Mouse (Mus musculus) Muller cell, postnatal 12 days (primary cell): ENCODE results near the gene Kcnh1.

Source experiments
- DNase-seq: peaks from one replicate; pipeline ENCODE4 v3.0.0-alpha.2; 2015; ENCODE audit errors: inconsistent ontology term

Kcnh1 gene

DNA sequence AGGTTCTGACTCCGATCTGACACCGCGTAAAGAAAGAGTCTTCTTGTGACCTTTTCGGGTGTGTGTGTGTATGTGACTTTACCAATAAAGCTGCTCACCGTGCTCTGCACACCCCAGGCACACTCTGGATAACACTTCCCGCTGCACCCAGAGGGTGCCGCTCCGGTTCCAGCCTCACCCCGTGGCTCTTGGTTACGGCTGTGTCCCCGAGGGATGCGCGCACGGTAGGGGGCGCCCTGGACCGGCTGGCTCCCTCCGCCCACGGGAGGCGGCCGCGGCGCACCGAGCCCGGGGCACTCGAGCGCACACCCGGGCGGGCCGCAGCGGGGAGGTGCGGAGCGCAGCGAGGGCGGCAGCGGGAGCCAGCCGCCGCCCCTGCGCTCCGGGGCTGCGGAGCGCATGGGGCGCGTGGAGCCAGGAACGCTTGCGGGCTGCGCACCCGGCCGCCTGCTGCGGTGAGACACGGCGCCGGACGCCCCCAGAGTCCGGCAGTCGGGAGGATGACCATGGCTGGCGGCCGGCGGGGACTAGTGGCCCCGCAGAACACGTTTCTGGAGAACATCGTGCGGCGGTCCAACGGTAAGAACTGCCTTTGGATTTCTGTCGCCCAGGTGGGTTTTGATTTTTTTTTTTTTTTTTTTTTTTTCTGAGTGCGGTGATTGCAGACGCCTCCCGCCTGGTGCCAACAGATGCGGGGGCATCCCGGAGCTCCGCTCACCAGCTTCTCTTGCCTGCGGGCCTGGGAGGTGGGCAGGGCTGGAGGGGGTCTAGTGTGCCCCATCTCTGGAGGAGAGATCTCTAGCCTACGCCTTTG lies at the start of gene Kcnh1:
TSS of gene Kcnh1 (plus strand) at position 267 of the 814 bp plus-strand sequence.
- peak; percentile 92 for DNase-seq

GRCm38 (mm10) chr1:192151179-192151578 lies 39.4 kb upstream of the Kcnh1 start:
- no peak for DNase-seq

GRCm38 (mm10) chr1:192171477-192171876 lies 19.1 kb upstream of the Kcnh1 start:
- DNase-seq, result no peak

- no peak for DNase-seq
Measured at GRCm38 (mm10) chr1:192179877-192180276, 10.7 kb upstream of the Kcnh1 start.

DNA sequence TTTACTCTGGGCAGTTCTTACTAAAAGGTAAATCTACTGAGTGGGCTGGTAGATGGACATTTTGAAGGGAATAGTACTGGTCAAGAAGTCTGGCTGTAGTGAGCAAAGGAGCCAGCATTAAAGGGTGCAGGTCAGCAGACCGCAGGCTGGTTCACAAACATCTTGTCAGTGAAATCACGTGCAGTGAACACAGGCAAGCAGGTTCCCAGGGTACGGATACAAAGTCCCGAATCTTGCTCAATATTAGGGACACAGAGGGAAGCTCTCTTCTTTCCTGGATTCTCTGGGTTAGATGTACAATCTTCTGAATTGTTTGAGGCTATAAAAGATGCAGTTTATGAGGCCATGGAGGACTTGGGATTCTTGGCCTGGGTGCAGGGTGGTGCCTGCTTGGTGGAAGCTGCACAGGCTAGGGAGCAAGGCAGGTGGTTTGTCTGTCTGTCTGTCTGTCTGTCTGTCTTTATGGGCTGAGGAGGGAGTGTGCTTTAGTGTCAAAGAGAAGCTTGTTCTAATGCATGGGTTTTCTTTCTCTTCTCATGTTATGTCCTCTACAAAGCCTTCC lies 8.8 kb upstream of the Kcnh1 start:
- no peak for DNase-seq

DNA sequence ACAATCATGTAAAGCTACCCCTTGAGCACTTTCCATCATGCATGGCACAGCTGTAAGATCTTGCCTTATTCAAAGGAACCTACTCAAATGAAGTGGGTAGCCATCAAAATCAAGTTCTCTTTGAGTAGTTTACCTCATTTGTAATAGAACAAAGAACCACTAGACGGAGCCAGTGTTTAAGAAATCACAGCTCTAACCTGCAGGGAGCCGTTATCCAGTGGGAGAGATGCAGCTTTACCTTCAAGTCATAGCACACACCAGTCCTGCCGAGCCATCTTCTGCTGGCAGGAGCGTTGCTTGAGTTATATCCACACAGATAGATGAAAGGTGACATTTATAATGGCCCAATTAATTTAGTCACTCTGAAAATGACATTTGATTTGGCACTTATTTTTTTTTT lies 1.5 kb upstream of the Kcnh1 start:
- peak; percentile 21 for DNase-seq

GRCm38 (mm10) chr1:192189771-192190170 lies 803 bp upstream of the Kcnh1 start:
- DNase-seq, result no peak

GRCm38 (mm10) chr1:192191322-192191639 lies 707 bp downstream of the Kcnh1 start:
- no peak for DNase-seq

DNA sequence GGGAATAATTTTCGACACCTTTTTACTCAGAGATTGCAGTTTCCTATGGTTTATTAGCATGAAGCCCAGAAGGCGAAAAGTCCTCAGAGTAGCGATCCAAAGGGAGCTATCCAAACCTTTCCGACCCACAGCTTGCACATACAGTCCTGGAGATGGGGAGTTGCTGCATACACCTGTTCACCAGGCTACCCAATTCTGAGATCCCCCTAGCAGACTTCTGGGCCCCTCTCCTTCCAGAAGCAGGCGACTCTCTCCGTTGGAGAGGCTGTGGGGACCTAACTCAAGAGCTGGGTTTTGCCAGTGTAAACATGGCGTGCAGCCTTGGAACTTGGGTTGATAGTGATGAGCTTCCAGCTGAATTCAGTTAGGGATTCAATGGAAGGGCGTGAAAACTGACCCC lies 1.3 kb downstream of the Kcnh1 start:
- DNase-seq, result no peak

- no peak for DNase-seq
Measured at GRCm38 (mm10) chr1:192192710-192193109, 2.1 kb downstream of the Kcnh1 start.

DNA sequence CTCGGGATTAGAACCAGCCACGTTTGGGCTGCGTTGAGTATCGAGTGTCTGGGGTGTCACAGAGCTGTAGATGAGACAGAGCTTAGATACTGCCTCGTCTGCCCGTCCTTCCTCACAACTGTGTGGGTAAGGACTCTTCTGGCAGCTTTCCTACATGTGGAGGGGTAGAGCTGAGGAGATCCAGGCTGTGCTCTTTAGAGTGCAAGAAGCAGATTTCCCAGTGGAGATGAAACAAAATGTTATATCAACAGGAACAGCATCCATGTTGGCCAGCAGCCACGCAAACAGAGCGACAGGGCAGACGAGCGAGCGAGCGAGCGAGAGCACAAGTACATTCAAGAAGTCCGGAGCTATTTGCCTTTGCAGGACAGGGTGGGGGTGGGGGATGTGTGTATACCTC lies 3.1 kb downstream of the Kcnh1 start:
- no peak for DNase-seq

DNA sequence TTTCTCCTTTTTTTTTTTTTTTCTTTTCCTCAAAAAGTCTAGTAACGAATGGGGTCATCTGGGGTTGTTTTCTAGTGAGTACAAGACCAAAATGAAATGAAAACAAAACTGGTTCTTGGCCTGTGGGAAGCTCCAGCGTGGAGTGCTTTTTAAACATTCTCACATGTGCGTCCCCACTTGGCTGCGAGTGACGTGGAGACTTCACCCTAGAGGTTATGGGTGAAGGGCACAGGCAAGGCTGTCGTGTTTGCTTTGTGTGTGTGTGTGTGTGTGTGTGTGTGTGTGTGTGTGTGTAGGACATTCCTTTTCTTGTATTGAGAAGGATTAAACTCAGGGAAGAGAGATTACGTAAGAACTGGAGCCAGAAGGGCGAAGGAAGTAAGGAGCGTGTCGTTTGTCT lies 6.9 kb downstream of the Kcnh1 start:
- DNase-seq, result no peak

- no peak for DNase-seq
Measured at GRCm38 (mm10) chr1:192202936-192203335, 12.4 kb downstream of the Kcnh1 start.

GRCm38 (mm10) chr1:192207956-192208355 lies 17.4 kb downstream of the Kcnh1 start:
- no peak for DNase-seq

DNA sequence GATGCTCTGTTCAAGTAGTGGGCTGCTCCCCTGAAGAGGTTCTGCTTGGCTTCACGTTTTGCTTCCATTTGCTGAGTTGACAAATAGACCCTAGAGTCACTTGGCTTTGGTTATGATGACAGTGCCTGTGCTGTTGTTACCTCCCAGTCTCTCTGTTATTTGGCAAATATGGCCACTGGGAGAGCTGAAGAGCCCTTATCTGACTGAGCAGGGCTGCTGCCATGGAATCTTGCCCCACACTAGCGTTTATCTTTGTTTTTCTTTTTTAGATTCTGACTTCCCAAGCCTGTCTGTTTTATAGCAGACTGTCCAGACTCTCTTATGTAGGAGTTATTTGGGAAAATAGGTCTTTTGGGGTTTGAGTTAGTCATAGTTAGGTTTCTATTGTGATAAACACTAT lies 21.9 kb downstream of the Kcnh1 start:
- DNase-seq, result no peak

- no peak for DNase-seq
Measured at GRCm38 (mm10) chr1:192214666-192215065, 24.1 kb downstream of the Kcnh1 start.

GRCm38 (mm10) chr1:192220156-192220555 lies 29.6 kb downstream of the Kcnh1 start:
- no peak for DNase-seq

GRCm38 (mm10) chr1:192224161-192224560 lies 33.6 kb downstream of the Kcnh1 start:
- no peak for DNase-seq

DNA sequence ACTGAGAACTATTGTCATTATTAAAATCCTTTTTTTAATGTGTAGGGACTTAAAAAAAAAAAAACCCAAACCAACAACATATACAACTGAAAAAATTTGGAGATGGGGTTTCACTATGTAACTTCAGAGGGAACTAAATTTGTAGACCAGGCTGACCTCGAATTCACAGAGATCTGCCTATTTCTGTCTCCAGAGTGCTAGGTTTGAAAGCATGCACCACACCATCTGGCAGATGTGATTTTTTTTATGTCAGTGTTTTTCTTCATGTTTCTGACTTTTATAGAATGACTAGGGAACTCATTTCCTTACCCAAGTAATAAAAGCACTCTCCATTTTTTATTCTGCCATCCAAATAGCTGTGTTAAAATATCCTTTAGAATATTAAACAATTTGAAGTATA lies 42.1 kb downstream of the Kcnh1 start:
- no peak for DNase-seq

DNA sequence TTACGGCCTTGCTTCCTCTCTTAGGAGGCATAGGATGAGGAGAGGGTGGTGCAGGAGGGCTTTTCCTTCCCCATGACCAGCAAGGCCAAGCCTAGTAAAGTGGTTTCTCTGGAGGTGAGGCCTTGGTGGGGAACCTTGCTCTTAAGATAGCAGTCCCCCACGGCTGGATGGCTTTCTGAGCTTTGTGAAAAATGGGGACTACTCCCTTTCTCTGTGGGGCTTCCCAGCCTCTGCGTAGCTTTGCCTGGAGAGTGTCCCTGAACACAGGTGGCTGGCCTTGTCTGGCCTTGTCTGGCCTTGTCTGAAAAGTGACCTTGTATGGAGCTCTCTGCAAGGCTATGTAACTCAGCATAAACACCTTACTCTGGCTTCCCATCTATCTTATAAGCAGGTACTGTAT lies 56.3 kb downstream of the Kcnh1 start:
- no peak for DNase-seq

DNA sequence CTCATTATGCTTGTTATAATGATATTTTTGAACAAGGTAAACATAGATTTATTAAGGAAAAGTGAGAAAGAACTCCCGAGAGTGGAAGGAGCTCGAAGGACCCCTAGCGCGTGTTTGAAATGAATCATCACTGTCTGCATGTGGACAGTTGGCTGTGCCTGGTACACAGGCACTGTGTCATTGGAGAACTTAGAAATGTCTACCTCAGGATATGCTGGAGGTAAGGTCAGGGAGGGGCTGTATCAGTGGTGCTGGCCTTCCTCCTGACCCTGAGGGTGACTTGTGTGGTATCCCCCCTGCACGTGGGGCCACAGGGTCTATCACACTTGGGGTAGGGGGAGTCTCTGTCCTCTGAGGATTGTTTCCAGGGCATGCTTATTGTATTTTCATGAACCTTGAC lies 68.6 kb downstream of the Kcnh1 start:
- DNase-seq, result no peak

DNA sequence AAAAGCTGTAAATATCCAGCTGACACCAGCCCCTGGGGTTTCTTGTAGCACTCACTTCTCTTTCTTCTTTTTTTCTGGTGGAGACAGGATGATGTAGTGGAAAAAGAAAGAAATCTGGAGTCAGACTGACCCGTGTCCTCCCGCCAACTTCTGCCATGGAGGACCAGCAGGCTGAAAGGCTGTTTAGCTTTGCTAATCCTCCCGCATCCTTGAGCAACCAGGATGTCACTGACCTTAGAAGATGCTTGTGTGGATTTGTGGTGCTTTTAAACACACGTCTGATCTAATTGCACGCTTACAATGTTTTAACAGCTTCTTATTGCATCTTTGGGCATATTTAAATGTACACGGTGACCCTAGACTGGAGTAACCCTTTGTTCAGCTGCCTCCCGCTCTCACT lies 69.0 kb downstream of the Kcnh1 start:
- no peak for DNase-seq

DNA sequence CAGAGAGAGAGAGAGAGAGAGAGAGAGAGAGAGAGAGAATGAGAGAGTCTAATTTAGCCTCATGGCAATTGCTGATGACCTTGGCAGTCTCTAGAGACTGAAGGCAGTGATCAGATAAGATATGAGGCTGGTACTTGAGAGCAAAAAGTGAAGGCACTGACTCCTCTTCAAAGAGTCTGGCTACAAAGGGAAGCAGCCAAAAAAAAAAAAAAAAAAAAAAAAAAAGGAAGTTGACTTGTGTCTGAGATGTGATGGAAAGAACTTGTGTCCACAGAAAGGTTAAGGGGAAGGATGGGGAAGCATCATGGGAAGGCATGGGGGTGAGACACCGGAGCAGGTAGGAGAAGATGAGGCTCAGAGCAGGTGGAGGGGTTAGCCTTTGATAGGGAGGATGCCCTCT lies 75.1 kb downstream of the Kcnh1 start:
- DNase-seq, result no peak

DNA sequence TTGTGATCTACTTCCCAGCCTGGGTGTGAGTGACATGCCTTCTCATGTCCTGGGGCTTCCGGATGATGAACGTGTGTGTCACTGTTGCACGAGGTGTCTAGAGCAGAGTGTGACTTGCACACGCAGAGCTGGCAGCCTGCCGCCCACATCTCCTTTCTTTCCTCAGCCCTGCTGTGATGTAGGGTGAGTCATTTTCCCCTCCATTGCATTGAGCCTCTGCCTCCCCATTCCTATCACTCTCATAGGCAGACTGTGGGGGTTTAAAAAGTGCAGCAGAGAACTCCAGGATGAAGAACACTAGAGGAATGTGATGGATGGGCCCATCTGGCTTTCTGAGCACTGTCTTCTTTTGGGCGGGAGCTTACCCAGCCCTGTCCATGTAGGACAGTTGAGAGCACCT lies 76.4 kb downstream of the Kcnh1 start:
- peak; percentile 43 for DNase-seq
